ENCODE assay signal across 30 mouse cellular contexts in genomic region chr6:28536464-28536863, GRCm38 (mm10).
DNase-seq lines count a peak whose midpoint lies in the region; ATAC-seq and TF ChIP-seq lines count a peak whose summit lies in the region.
"Had no signal": no experiment of that assay in that cellular context is flagged by ENCODE, and none has a peak within 500 bp of the region (broad histone marks: within the 10 kb centered on the region; RNA-seq: fewer than 3 reads in every experiment).

No protein-coding gene starts in this region.

- DNase-seq in cerebellum, adult 9-10 months: peak; percentile 38
- DNase-seq in layer of hippocampus, adult 2 months (ENCODE audit: low spot score in 2 of 2): peak in 1 of 2 experiments; percentile 43
- no peak for DNase-seq in layer of hippocampus, adult 11-12 months (ENCODE audit: low spot score)
- peak; percentile 74 for DNase-seq in brain, adult 2 months (ENCODE audit: low read depth, low spot score)
- DNase-seq in kidney, adult 18-20 months: no peak
- DNase-seq: adrenal gland, postnatal 10 days; adrenal gland, postnatal 36 days; B cell, adult 2 months; cerebellum, adult 11-12 months; cerebellum, postnatal 10 days; cerebellum, postnatal 36 days; embryo, embryonic 11 days; gastrocnemius, postnatal 10 days; gastrocnemius, postnatal 36 days; heart, adult 2 months; heart, postnatal 14 days; heart, postnatal 4 days had no signal

- TF ChIP-seq CTCF in layer of hippocampus, adult 2 months (conservative IDR thresholded peaks at IDR 0.05): no peak

- no peak overlapping the region for H3K4me3 ChIP-seq in layer of hippocampus, adult 2 months
- H3K4me3 ChIP-seq: embryonic facial prominence, embryonic 10.5 days; embryonic facial prominence, embryonic 13.5 days; erythroblast, embryonic 14.5 days; forebrain, embryonic 12.5 days; forebrain, embryonic 15.5 days; heart, adult 2 months; heart, embryonic 10.5 days; heart, embryonic 13.5 days had no signal

- no peak for ATAC-seq in cerebellum, adult (ENCODE audit: insufficient number of reproducible peaks, low FRiP score, low TSS enrichment)
- ATAC-seq: forebrain, embryonic 15.5 days; hindbrain, postnatal 0 days; inflammation-experienced regulatory T-cells, adult 6 months; intestine, embryonic 16.5 days; Patski had no signal

- peak overlapping the region; percentile 91 for H3K27ac ChIP-seq in layer of hippocampus, adult 2 months
- H3K27ac ChIP-seq: embryonic facial prominence, embryonic 10.5 days; embryonic facial prominence, embryonic 13.5 days; forebrain, embryonic 12.5 days; forebrain, embryonic 15.5 days; heart, adult 2 months; heart, embryonic 10.5 days; heart, embryonic 13.5 days; hindbrain, embryonic 14.5 days; hindbrain, postnatal 0 days had no signal

Comparison
In these comparisons a context has a peak if more than half of its experiments do, and no peak if none do; other contexts are left out.
1. DNase-seq: peak in cerebellum, adult 9-10 months (single experiment) and brain, adult 2 months (single experiment); none in layer of hippocampus, adult 11-12 months (single experiment) and kidney, adult 18-20 months (single experiment).